ENCODE assay signal across 17 mouse cellular contexts in the genomic region with DNA sequence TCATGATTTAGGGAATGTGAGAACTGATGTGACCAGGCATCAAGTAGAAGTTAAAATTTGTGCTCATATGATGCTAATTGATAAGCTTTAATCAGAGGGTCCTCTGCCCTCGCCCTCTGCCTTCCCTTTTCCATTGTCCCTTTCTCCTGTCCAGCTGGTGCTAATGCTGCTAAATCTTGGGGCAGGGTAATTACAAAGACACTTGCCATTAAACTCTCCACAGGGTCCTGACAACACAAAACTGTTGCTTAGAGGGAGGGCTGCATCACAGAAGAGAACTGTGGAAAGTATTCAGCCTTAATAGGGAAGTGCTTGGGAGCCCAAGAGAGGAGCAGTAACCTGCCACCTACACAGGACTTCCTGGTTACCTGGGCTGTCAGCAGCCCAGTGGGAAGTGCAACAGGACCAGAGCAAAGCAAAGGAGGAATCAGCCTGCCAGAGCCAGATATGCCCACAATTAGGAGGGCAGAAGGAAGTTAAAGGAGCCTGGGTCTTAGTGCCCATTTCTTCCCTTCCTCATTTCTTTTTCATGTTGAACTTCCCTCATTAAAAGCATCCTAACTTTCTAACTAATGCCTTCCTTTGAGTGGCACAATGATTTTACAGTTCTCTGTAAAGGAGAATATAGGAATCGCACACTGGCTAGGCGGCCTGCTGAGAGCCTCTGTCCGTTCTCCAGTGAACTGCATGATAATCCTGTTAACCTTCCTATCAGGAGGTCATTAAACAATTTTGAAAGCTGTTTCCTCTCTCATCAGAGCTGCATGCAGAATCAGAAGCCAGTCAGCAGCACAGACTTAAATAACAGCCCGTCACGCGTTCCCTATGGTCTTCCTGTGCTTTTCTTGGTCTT.
DNase-seq lines count a peak whose midpoint lies in the region; ATAC-seq and TF ChIP-seq lines count a peak whose summit lies in the region.
"Had no signal": no experiment of that assay in that cellular context is flagged by ENCODE, and none has a peak within 500 bp of the region (broad histone marks: within the 10 kb centered on the region; RNA-seq: fewer than 3 reads in every experiment).

No protein-coding gene starts in this region.

- TF ChIP-seq POLR2A in brain, embryonic 14.5 days (IDR thresholded peaks at IDR 0.05; ENCODE audit: borderline replicate concordance, extremely low read depth, insufficient read depth, insufficient read length, poor library complexity, severe bottlenecking), result no peak

- H3K27me3 ChIP-seq in forebrain, embryonic 15.5 days, result no peaks in the 10 kb centered on the region
- peaks cover 15% of the 10 kb centered on the region for H3K27me3 ChIP-seq in midbrain, embryonic 13.5 days
- H3K27me3 ChIP-seq: heart, embryonic 15.5 days had no signal

- H3K4me1 ChIP-seq in forebrain, embryonic 15.5 days, result peaks cover 5% of the 10 kb centered on the region; the same call in 1 of the 2 replicates
- peaks cover 11% of the 10 kb centered on the region for H3K4me1 ChIP-seq in midbrain, embryonic 13.5 days (replicated peaks)
- H3K4me1 ChIP-seq: heart, embryonic 15.5 days had no signal

- no peak overlapping the region for H3K4me3 ChIP-seq in forebrain, embryonic 15.5 days
- H3K4me3 ChIP-seq in midbrain, embryonic 13.5 days (replicated peaks), result no peak overlapping the region
- H3K4me3 ChIP-seq: heart, embryonic 15.5 days; limb, embryonic 12.5 days; myocyte had no signal

- peak; percentile 67 for DNase-seq in brain, embryonic 14.5 days (ENCODE audit: low read depth)
- peak; percentile 39 for DNase-seq in embryo, embryonic 10.5 days (ENCODE audit: low spot score)
- DNase-seq in cerebellum, adult 9-11 months, result no peak
- no peak for DNase-seq in cerebellum, adult 11-12 months
- DNase-seq in gastrocnemius, adult 8-10 months (ENCODE audit: low spot score in 2 of 2), result no peak
- DNase-seq: cerebellum, adult 18-20 months; kidney, postnatal 10 days; lung, postnatal 36 days; thymus, postnatal 36 days had no signal

- H3K9me3 ChIP-seq in forebrain, embryonic 15.5 days, result no peaks in the 10 kb centered on the region
- no peaks in the 10 kb centered on the region for H3K9me3 ChIP-seq in midbrain, embryonic 13.5 days
- H3K9me3 ChIP-seq: heart, embryonic 15.5 days; limb, embryonic 12.5 days had no signal

- TF ChIP-seq CTCF in brain, embryonic 14.5 days (IDR thresholded peaks at IDR 0.05; ENCODE audit: borderline replicate concordance, extremely low read depth, insufficient read depth, insufficient read length), result no peak

- no peak overlapping the region for H3K9ac ChIP-seq in forebrain, embryonic 15.5 days (replicated peaks)
- H3K9ac ChIP-seq in midbrain, embryonic 13.5 days (replicated peaks), result no peak overlapping the region
- H3K9ac ChIP-seq: heart, embryonic 15.5 days; limb, embryonic 12.5 days had no signal

- ATAC-seq in forebrain, embryonic 15.5 days (replicated peaks), result 0 out of 2 replicates have a peak, but pooled peaks have one; percentile 23
- peak; percentile 69 for ATAC-seq in midbrain, embryonic 13.5 days
- ATAC-seq: activated CD4-positive, CD25-positive, alpha-beta regulatory T cell, adult 4 months; intestine, embryonic 16.5 days had no signal

- WGBS in forebrain, embryonic 15.5 days, result 11% methylated on average over 7 of the region's 7 CpGs
- 11% methylated on average over 7 of the region's 7 CpGs for WGBS in midbrain, embryonic 13.5 days

- H3K27ac ChIP-seq in forebrain, embryonic 15.5 days (replicated peaks), result no peak overlapping the region; the same call in 1 of the 2 replicates
- H3K27ac ChIP-seq in midbrain, embryonic 13.5 days, result no peak overlapping the region
- H3K27ac ChIP-seq: heart, embryonic 15.5 days; limb, embryonic 12.5 days; stomach, postnatal 0 days had no signal

- no peaks in the 10 kb centered on the region for H3K36me3 ChIP-seq in forebrain, embryonic 15.5 days
- H3K36me3 ChIP-seq in midbrain, embryonic 13.5 days, result no peaks in the 10 kb centered on the region
- H3K36me3 ChIP-seq: heart, embryonic 15.5 days; limb, embryonic 12.5 days had no signal

- no peak overlapping the region for H3K4me2 ChIP-seq in forebrain, embryonic 15.5 days (replicated peaks)
- H3K4me2 ChIP-seq in midbrain, embryonic 13.5 days (replicated peaks), result 0 out of 2 replicates have a peak overlapping the region, but pooled peaks have one; percentile 3
- H3K4me2 ChIP-seq: heart, embryonic 15.5 days; limb, embryonic 12.5 days had no signal

Comparison
In these comparisons a context has a peak if more than half of its experiments do, and no peak if none do; other contexts are left out.
1. DNase-seq: peak in brain, embryonic 14.5 days (single experiment) and embryo, embryonic 10.5 days (single experiment); none in cerebellum, adult 9-11 months (single experiment), cerebellum, adult 11-12 months (single experiment) and gastrocnemius, adult 8-10 months (0 of 2).